In genomic region chr9:44324147-44324546, GRCm38 (mm10) we compare ENCODE assay signal across 21 mouse cellular contexts. TPM values are rescaled to one million over a fixed set of nuclear protein-coding genes. Genes with fewer than 3 reads are reported as not detected.
DNase-seq lines count a peak whose midpoint lies in the region; ATAC-seq and TF ChIP-seq lines count a peak whose summit lies in the region.
"Had no signal": no experiment of that assay in that cellular context is flagged by ENCODE, and none has a peak within 500 bp of the region (broad histone marks: within the 10 kb centered on the region; RNA-seq: fewer than 3 reads in every experiment).

No protein-coding gene starts in this region.

- peaks cover 13% of the 10 kb centered on the region; the same call in 1 of the 2 replicates for H3K4me1 ChIP-seq in kidney, adult 2 months (ENCODE audit: control insufficient read depth, insufficient read depth, low read length)
- H3K4me1 ChIP-seq in midbrain, embryonic 10.5 days, result peaks cover 38% of the 10 kb centered on the region
- H3K4me1 ChIP-seq in midbrain, embryonic 16.5 days (ENCODE audit: control insufficient read depth, insufficient read depth, low read length), result peaks cover 25% of the 10 kb centered on the region
- 0 out of 2 replicates have a peak, but pooled peaks cover 3% of the 10 kb centered on the region for H3K4me1 ChIP-seq in cerebellum, adult 2 months (ENCODE audit: control insufficient read depth, insufficient read depth, low read length)
- peaks cover 26% of the 10 kb centered on the region for H3K4me1 ChIP-seq in hindbrain, embryonic 13.5 days (replicated peaks)

- no peaks in the 10 kb centered on the region for H3K36me3 ChIP-seq in kidney, adult 2 months (ENCODE audit: control insufficient read depth, insufficient read depth, low read length)
- H3K36me3 ChIP-seq in midbrain, embryonic 10.5 days, result peaks cover 14% of the 10 kb centered on the region
- peaks cover 4% of the 10 kb centered on the region; the same call in 1 of the 2 replicates for H3K36me3 ChIP-seq in midbrain, embryonic 16.5 days (ENCODE audit: control insufficient read depth, insufficient read depth, low read length)
- H3K36me3 ChIP-seq in hindbrain, embryonic 13.5 days, result peaks cover 5% of the 10 kb centered on the region

- no peak overlapping the region for H3K4me3 ChIP-seq in kidney, adult 2 months (ENCODE audit: insufficient read depth, low read depth, low read length)
- no peak overlapping the region for H3K4me3 ChIP-seq in midbrain, embryonic 10.5 days
- H3K4me3 ChIP-seq in midbrain, embryonic 16.5 days (ENCODE audit: low read depth, low read length), result no peak overlapping the region
- no peak overlapping the region for H3K4me3 ChIP-seq in cerebellum, adult 2 months (replicated peaks; ENCODE audit: insufficient read depth, low read depth, low read length)
- H3K4me3 ChIP-seq in hindbrain, embryonic 13.5 days, result no peak overlapping the region
- H3K4me3 ChIP-seq: forebrain, embryonic 15.5 days; heart, embryonic 15.5 days; hindbrain, embryonic 15.5 days; limb, embryonic 13.5 days; liver, embryonic 15.5 days had no signal

- no peak for TF ChIP-seq POLR2A in kidney, adult 2 months (IDR thresholded peaks at IDR 0.05; ENCODE audit: low read depth, low read length)
- no peak for TF ChIP-seq POLR2A in cerebellum, adult 2 months (IDR thresholded peaks at IDR 0.05; ENCODE audit: borderline replicate concordance, insufficient read depth, low read length)

- H3K4me2 ChIP-seq in midbrain, embryonic 16.5 days (ENCODE audit: low read length), result no peak overlapping the region
- no peak overlapping the region for H3K4me2 ChIP-seq in hindbrain, embryonic 13.5 days
- H3K4me2 ChIP-seq: forebrain, embryonic 15.5 days; heart, embryonic 15.5 days; hindbrain, embryonic 15.5 days; limb, embryonic 13.5 days; liver, embryonic 15.5 days had no signal

- TF ChIP-seq CTCF in kidney, adult 2 months (conservative IDR thresholded peaks at IDR 0.05; ENCODE audit: insufficient read depth, insufficient read length, low read depth, low read length), result no peak
- no peak for TF ChIP-seq CTCF in cerebellum, adult 2 months (IDR thresholded peaks at IDR 0.05; ENCODE audit: borderline replicate concordance, insufficient read depth, low read depth, low read length)

- H3K27me3 ChIP-seq in kidney, adult 2 months (replicated peaks; ENCODE audit: control insufficient read depth, insufficient read depth, low read length), result no peaks in the 10 kb centered on the region
- H3K27me3 ChIP-seq in midbrain, embryonic 10.5 days (ENCODE audit: low read depth, poor library complexity, severe bottlenecking), result no peaks in the 10 kb centered on the region
- H3K27me3 ChIP-seq in midbrain, embryonic 16.5 days (ENCODE audit: control insufficient read depth, insufficient read depth, low read depth, low read length), result no peaks in the 10 kb centered on the region
- no peaks in the 10 kb centered on the region for H3K27me3 ChIP-seq in cerebellum, adult 2 months (ENCODE audit: control insufficient read depth, insufficient read depth, low read length)
- no peaks in the 10 kb centered on the region for H3K27me3 ChIP-seq in hindbrain, embryonic 13.5 days
- H3K27me3 ChIP-seq: forebrain, embryonic 15.5 days; heart, embryonic 15.5 days; hindbrain, embryonic 15.5 days; limb, embryonic 13.5 days; liver, embryonic 15.5 days; Patski had no signal

- peak; percentile 40 for DNase-seq in kidney, adult 2 months
- no peak for DNase-seq in kidney, postnatal 10 days
- DNase-seq in midbrain, embryonic 10.5 days (ENCODE audit: low spot score), result no peak
- DNase-seq in adrenal gland, postnatal 14 days, result peak; percentile 62
- DNase-seq in cerebellum, adult 2 months, result no peak
- DNase-seq: cerebellum, adult 8-10 months; heart, postnatal 36 days; kidney, postnatal 36 days; layer of hippocampus, adult 9-11 months; lung, postnatal 10 days; thymus, postnatal 14 days had no signal

- WGBS in kidney, adult 2 months, result 59% methylated on average over 6 of the region's 6 CpGs
- 85% methylated on average over 6 of the region's 6 CpGs for WGBS in midbrain, embryonic 10.5 days
- 87% methylated on average over 6 of the region's 6 CpGs for WGBS in midbrain, embryonic 16.5 days
- 84% methylated on average over 6 of the region's 6 CpGs for WGBS in cerebellum, adult 2 months
- WGBS in hindbrain, embryonic 13.5 days, result 82% methylated on average over 6 of the region's 6 CpGs

- no peaks in the 10 kb centered on the region for H3K9me3 ChIP-seq in midbrain, embryonic 10.5 days (replicated peaks)
- no peaks in the 10 kb centered on the region for H3K9me3 ChIP-seq in midbrain, embryonic 16.5 days (replicated peaks; ENCODE audit: control insufficient read depth, low read length, poor library complexity, severe bottlenecking)
- no peaks in the 10 kb centered on the region for H3K9me3 ChIP-seq in hindbrain, embryonic 13.5 days
- H3K9me3 ChIP-seq: forebrain, embryonic 15.5 days; G1E; heart, embryonic 15.5 days; hindbrain, embryonic 15.5 days; limb, embryonic 13.5 days; liver, embryonic 15.5 days had no signal

- ATAC-seq in midbrain, embryonic 16.5 days, result no peak
- ATAC-seq in hindbrain, embryonic 13.5 days (ENCODE audit: low FRiP score), result no peak
- ATAC-seq: forebrain, embryonic 15.5 days; intestine, embryonic 16.5 days; Patski had no signal

- no peak overlapping the region for H3K9ac ChIP-seq in midbrain, embryonic 16.5 days (ENCODE audit: low read depth, low read length)
- no peak overlapping the region for H3K9ac ChIP-seq in hindbrain, embryonic 13.5 days
- H3K9ac ChIP-seq: forebrain, embryonic 15.5 days; heart, embryonic 15.5 days; hindbrain, embryonic 15.5 days; limb, embryonic 13.5 days; liver, embryonic 15.5 days had no signal

- H3K27ac ChIP-seq in kidney, adult 2 months (ENCODE audit: insufficient read depth, low read depth, low read length), result no peak overlapping the region
- 0 out of 2 replicates have a peak overlapping the region, but pooled peaks have one; percentile 13 for H3K27ac ChIP-seq in midbrain, embryonic 10.5 days (replicated peaks)
- no peak overlapping the region for H3K27ac ChIP-seq in midbrain, embryonic 16.5 days (ENCODE audit: low read length)
- H3K27ac ChIP-seq in cerebellum, adult 2 months (ENCODE audit: insufficient read depth, low read length), result no peak overlapping the region
- no peak overlapping the region for H3K27ac ChIP-seq in hindbrain, embryonic 13.5 days
- H3K27ac ChIP-seq: forebrain, embryonic 15.5 days; heart, embryonic 15.5 days; hindbrain, embryonic 15.5 days; limb, embryonic 13.5 days; liver, embryonic 15.5 days had no signal

RNA-seq across cellular contexts. Expression of gene Dpagt1, which starts 1.7 kb away (rescaled TPM):
- polyA plus RNA-seq in kidney, adult 2 months (2012; rRNA removed), result 41.9 and 45.8 TPM in 2 replicates
- polyA plus RNA-seq in midbrain, embryonic 10.5 days (2016; fragmentation: Nextera tagmentation; extraction: Ambion mirVana), result 45.6 and 47.5 TPM in 2 replicates
- 36.1 and 39.6 TPM in 2 replicates for polyA plus RNA-seq in midbrain, embryonic 16.5 days (2015; fragmentation: Nextera tagmentation; extraction: Ambion mirVana)
- 27.1 and 29.5 TPM in 2 replicates for total RNA-seq in adrenal gland, postnatal 14 days (2021)
- polyA plus RNA-seq in cerebellum, adult 2 months (2012; rRNA removed), result 23.5 and 23.6 TPM in 2 replicates
- 37.0 and 40.4 TPM in 2 replicates for polyA plus RNA-seq in hindbrain, embryonic 13.5 days (2015; fragmentation: Nextera tagmentation; extraction: Ambion mirVana)

RNA-seq across cellular contexts. Expression of gene C2cd2l, which starts 4.1 kb away (rescaled TPM):
- polyA plus RNA-seq in kidney, adult 2 months (2012; rRNA removed), result 164 and 194 TPM in 2 replicates
- 8.6 and 10.8 TPM in 2 replicates for polyA plus RNA-seq in midbrain, embryonic 10.5 days (2016; fragmentation: Nextera tagmentation; extraction: Ambion mirVana)
- 22.3 and 24.8 TPM in 2 replicates for polyA plus RNA-seq in midbrain, embryonic 16.5 days (2015; fragmentation: Nextera tagmentation; extraction: Ambion mirVana)
- 27.8 and 40.4 TPM in 2 replicates for total RNA-seq in adrenal gland, postnatal 14 days (2021)
- 112 and 113 TPM in 2 replicates for polyA plus RNA-seq in cerebellum, adult 2 months (2012; rRNA removed)
- 19.1 and 21.6 TPM in 2 replicates for polyA plus RNA-seq in hindbrain, embryonic 13.5 days (2015; fragmentation: Nextera tagmentation; extraction: Ambion mirVana)

RNA-seq across cellular contexts. Expression of gene H2afx, which starts 10.3 kb away (rescaled TPM):
- polyA plus RNA-seq in kidney, adult 2 months (2012; rRNA removed), result 23.6 and 31.5 TPM in 2 replicates
- polyA plus RNA-seq in midbrain, embryonic 10.5 days (2016; fragmentation: Nextera tagmentation; extraction: Ambion mirVana), result 531 and 532 TPM in 2 replicates
- polyA plus RNA-seq in midbrain, embryonic 16.5 days (2015; fragmentation: Nextera tagmentation; extraction: Ambion mirVana), result 112 and 124 TPM in 2 replicates
- 76.0 and 90.3 TPM in 2 replicates for total RNA-seq in adrenal gland, postnatal 14 days (2021)
- polyA plus RNA-seq in cerebellum, adult 2 months (2012; rRNA removed), result 63.1 and 63.5 TPM in 2 replicates
- polyA plus RNA-seq in hindbrain, embryonic 13.5 days (2015; fragmentation: Nextera tagmentation; extraction: Ambion mirVana), result 145 and 151 TPM in 2 replicates

RNA-seq across cellular contexts. Expression of gene Hinfp, which starts 18.7 kb away (rescaled TPM):
- 14.4 and 17.8 TPM in 2 replicates for polyA plus RNA-seq in kidney, adult 2 months (2012; rRNA removed)
- polyA plus RNA-seq in midbrain, embryonic 10.5 days (2016; fragmentation: Nextera tagmentation; extraction: Ambion mirVana), result 29.4 and 35.8 TPM in 2 replicates
- polyA plus RNA-seq in midbrain, embryonic 16.5 days (2015; fragmentation: Nextera tagmentation; extraction: Ambion mirVana), result 28.7 and 30.0 TPM in 2 replicates
- 20.3 and 22.1 TPM in 2 replicates for total RNA-seq in adrenal gland, postnatal 14 days (2021)
- 35.8 and 36.0 TPM in 2 replicates for polyA plus RNA-seq in cerebellum, adult 2 months (2012; rRNA removed)
- polyA plus RNA-seq in hindbrain, embryonic 13.5 days (2015; fragmentation: Nextera tagmentation; extraction: Ambion mirVana), result 31.4 and 36.6 TPM in 2 replicates

RNA-seq across cellular contexts. Expression of gene Hmbs, which starts 19.9 kb away (rescaled TPM):
- 47.4 and 49.3 TPM in 2 replicates for polyA plus RNA-seq in kidney, adult 2 months (2012; rRNA removed)
- polyA plus RNA-seq in midbrain, embryonic 10.5 days (2016; fragmentation: Nextera tagmentation; extraction: Ambion mirVana), result 168 and 189 TPM in 2 replicates
- 54.7 and 56.2 TPM in 2 replicates for polyA plus RNA-seq in midbrain, embryonic 16.5 days (2015; fragmentation: Nextera tagmentation; extraction: Ambion mirVana)
- total RNA-seq in adrenal gland, postnatal 14 days (2021), result 77.5 and 92.0 TPM in 2 replicates
- 32.2 and 35.4 TPM in 2 replicates for polyA plus RNA-seq in cerebellum, adult 2 months (2012; rRNA removed)
- polyA plus RNA-seq in hindbrain, embryonic 13.5 days (2015; fragmentation: Nextera tagmentation; extraction: Ambion mirVana), result 66.8 and 70.8 TPM in 2 replicates

Comparison
In these comparisons a context has a peak if more than half of its experiments do, and no peak if none do; other contexts are left out.
1. DNase-seq: peak in kidney, adult 2 months (single experiment) and adrenal gland, postnatal 14 days (single experiment); none in kidney, postnatal 10 days (single experiment), midbrain, embryonic 10.5 days (single experiment) and cerebellum, adult 2 months (0 of 2).